Mouse (Mus musculus) WW6 (cell line): ENCODE measurements around the gene Entpd2.

Experiments used
- DNase-seq: peaks from one replicate; pipeline ENCODE4 v3.0.0-alpha.2; 2013; ENCODE audit warnings: low read depth, low spot score

Entpd2 gene

GRCm38 (mm10) chr2:25395721-25396596, at the start of gene Entpd2:
Entpd2 (plus strand) TSS chr2:25395874.
- DNase-seq = no peak

GRCm38 (mm10) chr2:25348162-25348561, 47.5 kb upstream of the Entpd2 start:
- DNase-seq = no peak

- DNase-seq = no peak
These were observed 46.2 kb upstream of the Entpd2 start for GRCm38 (mm10) chr2:25349499-25349898.

DNA sequence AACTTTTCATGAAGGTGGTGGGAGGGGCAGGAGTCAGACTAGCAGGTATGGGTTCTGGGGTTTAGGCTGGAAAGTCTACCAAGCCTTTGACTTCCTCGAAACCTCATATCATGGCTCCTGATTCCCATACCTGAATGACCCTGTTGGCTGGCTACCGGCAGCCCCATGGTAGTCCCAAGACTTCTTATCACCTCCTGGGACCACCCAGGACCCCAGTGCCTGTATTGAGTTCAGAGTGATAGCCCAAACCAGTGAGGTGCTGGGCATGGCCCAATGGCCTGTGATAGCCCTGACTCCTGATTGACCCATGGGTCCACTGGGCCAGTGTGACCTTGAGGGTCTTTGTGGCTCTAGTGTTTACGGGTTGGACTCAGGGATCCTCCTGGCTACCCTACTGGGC, 45.0 kb upstream of the Entpd2 start:
- DNase-seq = no peak

DNA sequence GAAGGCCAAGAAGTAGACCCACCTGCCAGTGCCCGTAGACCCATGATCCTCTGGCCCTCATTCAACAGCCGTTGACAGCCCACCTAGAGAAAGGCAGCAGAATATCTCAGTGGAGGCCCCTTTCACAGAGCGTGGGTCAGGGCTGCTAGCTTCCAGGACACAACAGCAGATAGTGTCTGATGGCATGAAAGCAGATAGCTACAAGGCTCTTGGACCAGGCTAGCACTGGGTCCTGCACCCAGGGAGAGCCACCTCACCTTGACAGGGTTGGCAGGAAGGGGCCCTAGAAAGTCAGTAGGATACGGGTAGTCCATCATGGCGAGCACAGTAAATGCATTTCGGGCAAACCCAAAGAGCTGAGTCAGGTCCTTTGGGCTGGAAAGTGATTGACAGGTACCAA, 41.5 kb upstream of the Entpd2 start:
- DNase-seq = no peak

GRCm38 (mm10) chr2:25355419-25356066, 40.1 kb upstream of the Entpd2 start:
- no peak for DNase-seq

DNA sequence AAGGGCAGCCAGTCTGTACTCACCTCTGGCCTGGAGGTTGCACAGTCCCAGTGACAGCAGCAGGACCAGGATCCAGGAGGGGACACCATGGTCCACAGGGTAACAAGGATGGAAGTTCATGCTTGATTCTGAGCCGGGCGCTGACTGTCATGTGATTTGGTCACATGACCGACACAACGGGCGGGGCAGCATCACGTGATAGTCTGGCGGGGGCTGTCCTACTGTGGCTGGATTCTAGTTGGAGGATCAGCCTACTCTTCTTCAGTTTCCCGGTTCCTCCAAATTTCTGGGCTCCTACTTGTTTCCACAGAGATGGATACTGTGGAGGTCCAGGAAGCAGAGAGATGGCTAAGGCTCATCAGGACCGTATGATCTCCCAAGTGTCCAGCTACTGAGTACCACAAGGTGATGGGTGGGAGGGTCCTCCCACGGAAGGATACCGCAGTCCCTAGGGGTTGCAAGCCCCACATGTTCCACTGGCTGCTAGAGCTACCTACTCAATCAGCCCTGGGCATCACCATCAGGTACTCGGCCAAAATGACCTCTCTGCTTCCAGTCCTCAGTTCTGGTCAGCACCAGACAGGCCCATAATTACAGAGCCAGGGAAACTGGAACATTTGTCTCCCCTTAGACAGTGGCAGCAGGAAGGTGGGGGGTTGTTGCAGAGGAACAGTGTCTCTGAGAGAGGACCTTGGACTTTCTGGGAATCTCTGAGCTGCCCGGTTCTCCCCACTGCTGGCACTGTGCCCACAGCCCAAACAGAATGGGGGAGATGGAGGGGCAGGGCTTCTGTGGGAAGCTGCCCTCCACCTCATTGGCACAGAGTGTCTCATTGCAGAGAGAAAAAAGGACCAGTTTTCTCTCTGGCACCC, 39.2 kb upstream of the Entpd2 start, which contains the start of gene Dpp7:
Gene Dpp7 (minus strand): TSS at position 152 of the 872 bp plus-strand sequence.
- peak; percentile 60 for DNase-seq

DNA sequence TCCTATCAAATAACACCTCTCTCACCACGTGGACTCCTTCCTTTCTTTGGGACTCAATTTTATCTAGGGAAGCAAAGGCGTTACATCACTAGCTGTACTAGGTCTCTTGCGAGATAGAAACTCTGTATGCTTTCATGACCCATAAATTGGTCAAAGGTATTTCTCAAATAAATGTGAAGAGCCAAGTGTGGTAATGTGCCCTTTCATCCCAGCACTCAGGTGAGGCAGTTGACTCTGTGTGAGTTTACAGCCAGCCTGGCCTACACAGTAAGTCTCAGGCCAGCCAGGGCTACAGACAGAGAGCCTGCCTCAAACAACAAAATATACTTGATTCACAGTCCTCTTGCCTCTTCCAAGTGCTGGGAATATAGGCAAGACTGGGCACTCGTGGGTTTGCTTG, 35.8 kb upstream of the Entpd2 start:
- no peak for DNase-seq

- no peak for DNase-seq
These were observed 32.0 kb upstream of the Entpd2 start for GRCm38 (mm10) chr2:25363478-25364178.

- DNase-seq = no peak
These were observed 31.4 kb upstream of the Entpd2 start for GRCm38 (mm10) chr2:25364313-25364712.

DNA sequence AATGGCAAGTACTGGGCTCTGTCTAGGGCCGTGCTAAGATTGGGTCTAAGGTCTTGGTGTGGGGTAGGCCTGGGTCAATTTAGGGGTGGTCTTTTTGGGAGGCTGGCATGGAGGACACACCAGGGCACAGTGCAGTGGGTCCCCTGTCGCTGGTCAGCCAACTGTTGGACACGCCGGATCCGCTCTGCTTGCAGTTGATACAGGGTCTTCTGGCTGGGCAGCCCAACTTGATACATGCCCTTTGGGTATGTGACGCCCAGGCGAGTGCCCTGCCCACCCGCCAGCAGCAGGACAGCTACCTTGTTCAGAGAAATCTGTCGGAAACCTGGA, 30.9 kb upstream of the Entpd2 start:
- no peak for DNase-seq

GRCm38 (mm10) chr2:25365091-25365761, 30.4 kb upstream of the Entpd2 start, which contains the start of gene Uap1l1:
Uap1l1 (minus strand) TSS chr2:25365682.
- DNase-seq = peak; percentile 75

- DNase-seq = no peak
These were observed 25.7 kb upstream of the Entpd2 start for GRCm38 (mm10) chr2:25369996-25370395.

DNA sequence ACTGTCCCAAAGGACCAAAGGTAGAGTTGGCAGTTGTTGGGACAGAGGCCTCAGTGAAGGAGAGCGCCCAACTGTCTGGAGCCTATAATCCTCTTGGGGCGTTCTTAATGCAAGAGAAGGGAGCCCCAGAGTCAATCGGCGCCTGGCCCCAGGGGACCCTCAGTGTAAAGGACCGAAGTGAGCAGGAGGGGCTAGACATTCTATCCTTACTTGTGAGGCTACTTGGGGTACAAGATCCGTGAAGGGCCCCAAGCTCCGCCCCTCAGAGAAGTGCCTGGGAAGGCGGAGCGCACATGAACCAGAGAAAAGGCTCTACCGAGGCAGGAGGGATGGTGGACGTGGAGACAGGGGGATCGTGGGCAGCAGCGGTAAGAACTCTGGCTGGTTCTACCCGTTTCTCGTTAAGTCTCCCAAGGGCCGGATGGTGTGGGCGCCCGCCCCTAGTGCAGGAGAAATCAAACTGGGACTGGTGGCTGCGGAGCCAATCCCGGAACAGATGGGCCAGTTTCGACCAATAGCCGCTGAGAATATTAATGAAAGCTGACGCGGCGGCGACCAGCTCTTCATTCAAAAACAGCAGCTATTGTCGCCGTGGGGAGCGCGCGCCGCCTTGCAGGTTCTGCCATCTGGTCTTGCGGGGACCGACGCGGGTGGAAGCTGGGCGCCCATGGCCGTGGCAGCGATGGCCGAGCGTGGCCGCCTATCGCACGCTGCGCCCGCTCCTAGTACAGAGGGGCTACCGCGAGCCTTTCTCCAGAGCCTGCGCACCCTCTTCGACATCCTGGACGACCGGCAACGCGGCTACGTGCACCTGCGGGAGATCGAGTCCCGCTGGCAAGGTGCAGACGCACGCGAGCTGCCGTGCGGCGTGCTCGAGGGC, 23.7 kb upstream of the Entpd2 start, which contains the start of gene Sapcd2:
Gene Sapcd2 (plus strand): TSS at position 558 of the 880 bp plus-strand sequence.
- peak; percentile 76 for DNase-seq

GRCm38 (mm10) chr2:25372644-25373391, 22.9 kb upstream of the Entpd2 start:
- no peak for DNase-seq

- DNase-seq = no peak
These were observed 22.2 kb upstream of the Entpd2 start for GRCm38 (mm10) chr2:25373431-25373830.

GRCm38 (mm10) chr2:25376589-25376988, 19.1 kb upstream of the Entpd2 start:
- DNase-seq = no peak

DNA sequence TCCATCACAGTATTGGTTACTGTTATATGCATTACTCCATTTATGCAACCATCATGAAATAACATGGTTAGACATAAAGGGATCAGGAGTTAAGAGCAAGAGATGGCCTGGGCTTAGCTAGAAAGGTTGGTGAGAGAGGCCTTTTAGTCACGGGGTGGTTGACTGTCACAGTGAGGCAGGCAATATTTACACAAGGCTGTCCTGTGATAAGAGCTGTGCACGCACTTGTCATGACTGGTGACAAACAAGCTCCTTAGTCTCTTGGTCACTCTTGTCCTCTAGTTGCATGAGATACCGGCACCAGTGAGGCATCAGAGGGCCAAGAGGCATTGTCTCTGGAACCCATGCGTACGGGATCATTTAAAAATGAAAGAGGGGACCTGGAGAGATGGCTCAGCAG, 11.2 kb upstream of the Entpd2 start:
- DNase-seq = no peak

DNA sequence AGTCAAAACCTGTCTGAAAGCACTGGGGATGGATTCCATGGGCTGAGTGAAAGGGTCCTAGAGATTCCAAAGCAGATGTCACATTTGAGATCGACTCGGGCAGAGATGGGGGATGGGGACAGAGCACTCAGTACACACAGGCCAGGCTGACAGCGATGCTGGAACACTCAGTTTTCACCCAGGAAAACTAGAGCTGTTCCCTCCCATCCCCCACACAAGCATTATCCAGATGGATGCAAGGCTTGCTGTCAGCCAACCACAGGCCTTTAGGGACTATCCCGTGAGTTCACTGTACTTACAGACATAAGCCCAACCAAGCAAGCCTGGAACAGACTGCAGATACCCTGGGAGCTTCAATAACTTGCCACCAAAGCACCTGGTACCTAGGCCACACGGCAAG, 4.4 kb upstream of the Entpd2 start:
- no peak for DNase-seq
